Mouse (Mus musculus): ENCODE results near the gene Pus7.
A peak's percentile ranks its signal among the peaks of the same experiment; 100 is the strongest.

The Pus7 gene

GRCm38 (mm10) chr5:23782931-23783877, at the start of gene Pus7:
Gene Pus7, minus strand, starts transcription at chr5:23783711.
- peak; percentile 94 for DNase-seq (ENCODE audit: extremely low read depth, insufficient read length, low spot score)

GRCm38 (mm10) chr5:23830897-23831752, 47.6 kb upstream of the Pus7 start:
- DNase-seq (ENCODE audit: extremely low read depth, insufficient read length, low spot score): no peak

- peak; percentile 38 for DNase-seq (ENCODE audit: extremely low read depth, insufficient read length, low spot score)
Observed at GRCm38 (mm10) chr5:23826321-23827004, 43.0 kb upstream of the Pus7 start.

GRCm38 (mm10) chr5:23824171-23824733, 40.7 kb upstream of the Pus7 start:
- no peak for DNase-seq (ENCODE audit: extremely low read depth, insufficient read length, low spot score)

- DNase-seq (ENCODE audit: extremely low read depth, insufficient read length, low spot score): no peak
Observed at GRCm38 (mm10) chr5:23822306-23822705, 38.8 kb upstream of the Pus7 start.

- DNase-seq (ENCODE audit: extremely low read depth, insufficient read length, low spot score): no peak
Observed at GRCm38 (mm10) chr5:23816681-23817080, 33.2 kb upstream of the Pus7 start.

- DNase-seq (ENCODE audit: extremely low read depth, insufficient read length, low spot score): no peak
Observed at GRCm38 (mm10) chr5:23814841-23815240, 31.3 kb upstream of the Pus7 start.

- DNase-seq (ENCODE audit: extremely low read depth, insufficient read length, low spot score): no peak
Observed at GRCm38 (mm10) chr5:23792726-23793125, 9.2 kb upstream of the Pus7 start.

GRCm38 (mm10) chr5:23789078-23789612, 5.6 kb upstream of the Pus7 start:
- no peak for DNase-seq (ENCODE audit: extremely low read depth, insufficient read length, low spot score)

GRCm38 (mm10) chr5:23788390-23788830, 4.9 kb upstream of the Pus7 start:
- DNase-seq (ENCODE audit: extremely low read depth, insufficient read length, low spot score): no peak

- DNase-seq (ENCODE audit: extremely low read depth, insufficient read length, low spot score): peak; percentile 89
Observed at GRCm38 (mm10) chr5:23787536-23788389, 4.3 kb upstream of the Pus7 start, which contains the start of gene Rint1. Gene Rint1, plus strand, starts transcription at chr5:23787711.

GRCm38 (mm10) chr5:23782051-23782810, 1.3 kb downstream of the Pus7 start:
- DNase-seq (ENCODE audit: extremely low read depth, insufficient read length, low spot score): peak; percentile 19

GRCm38 (mm10) chr5:23781172-23781571, 2.3 kb downstream of the Pus7 start:
- no peak for DNase-seq (ENCODE audit: extremely low read depth, insufficient read length, low spot score)

- DNase-seq (ENCODE audit: extremely low read depth, insufficient read length, low spot score): no peak
Observed at GRCm38 (mm10) chr5:23780516-23780915, 3.0 kb downstream of the Pus7 start.

GRCm38 (mm10) chr5:23774186-23774585, 9.3 kb downstream of the Pus7 start:
- no peak for DNase-seq (ENCODE audit: extremely low read depth, insufficient read length, low spot score)

- no peak for DNase-seq (ENCODE audit: extremely low read depth, insufficient read length, low spot score)
Observed at GRCm38 (mm10) chr5:23771105-23771504, 12.4 kb downstream of the Pus7 start.

GRCm38 (mm10) chr5:23764557-23764956, 19.0 kb downstream of the Pus7 start:
- DNase-seq (ENCODE audit: extremely low read depth, insufficient read length, low spot score): no peak

GRCm38 (mm10) chr5:23762531-23762930, 21.0 kb downstream of the Pus7 start:
- DNase-seq (ENCODE audit: extremely low read depth, insufficient read length, low spot score): no peak
